Comparison of ENCODE assay signal across 28 mouse cellular contexts in the genomic region with DNA sequence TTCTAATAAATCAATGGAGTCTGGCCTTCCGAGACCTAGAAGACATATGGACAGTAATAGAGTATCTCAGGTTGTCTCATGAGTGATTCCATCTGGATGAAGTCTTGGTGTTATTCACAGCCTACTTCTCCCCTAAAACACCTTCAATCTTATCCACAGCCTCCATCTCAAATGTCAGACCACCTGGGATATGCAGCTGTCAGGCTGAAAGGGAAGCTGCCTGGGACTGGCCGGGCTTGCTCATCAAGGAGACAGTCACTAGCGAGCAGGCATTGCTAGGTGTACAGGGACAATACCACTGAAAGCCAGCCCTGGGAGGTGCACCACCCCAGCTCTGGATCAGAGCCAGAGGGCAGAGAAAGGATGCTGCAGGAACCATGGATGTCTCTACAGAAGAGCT.
DNase-seq lines count a peak whose midpoint lies in the region; ATAC-seq and TF ChIP-seq lines count a peak whose summit lies in the region.
"Had no signal": no experiment of that assay in that cellular context is flagged by ENCODE, and none has a peak within 500 bp of the region (broad histone marks: within the 10 kb centered on the region; RNA-seq: fewer than 3 reads in every experiment).

No protein-coding gene starts in this region.

- H3K27ac ChIP-seq in forebrain, embryonic 16.5 days (ENCODE audit: low read length) = no peak overlapping the region
- no peak overlapping the region for H3K27ac ChIP-seq in forebrain, postnatal 0 days (ENCODE audit: low read depth, low read length)
- no peak overlapping the region for H3K27ac ChIP-seq in kidney, embryonic 15.5 days
- H3K27ac ChIP-seq: embryonic facial prominence, embryonic 15.5 days; forebrain, embryonic 13.5 days; gastrocnemius, adult 2 months; heart, embryonic 13.5 days; liver, embryonic 14.5 days; macrophage; midbrain, embryonic 10.5 days; midbrain, embryonic 15.5 days; neural tube, embryonic 15.5 days; stomach, embryonic 15.5 days had no signal

- TF ChIP-seq CTCF in forebrain, postnatal 0 days (IDR thresholded peaks at IDR 0.05; ENCODE audit: low read depth) = no peak
- TF ChIP-seq CTCF in brain, embryonic 14.5 days (IDR thresholded peaks at IDR 0.05; ENCODE audit: borderline replicate concordance, extremely low read depth, insufficient read depth, insufficient read length) = no peak

- DNase-seq in forebrain, postnatal 0 days = no peak
- DNase-seq in kidney, adult 8-10 months = no peak
- DNase-seq in brain, adult 2 months (ENCODE audit: low read depth, low spot score) = peak; percentile 3
- peak; percentile 35 for DNase-seq in brain, embryonic 14.5 days (ENCODE audit: low read depth)
- DNase-seq: adrenal gland, postnatal 25 days; B cell, adult 2 months; cerebellum, adult 2 months; gastrocnemius, adult 2 months; gastrocnemius, postnatal 36 days; heart, postnatal 10 days; kidney, postnatal 14 days; liver; lung, adult 2 months; lung, postnatal 10 days; retina, postnatal 1 day; right cerebral cortex, postnatal 14 days had no signal

- no peak overlapping the region for H3K4me3 ChIP-seq in forebrain, embryonic 16.5 days (replicated peaks; ENCODE audit: low read length)
- no peak overlapping the region for H3K4me3 ChIP-seq in forebrain, postnatal 0 days (ENCODE audit: low read depth, low read length)
- no peak overlapping the region for H3K4me3 ChIP-seq in kidney, embryonic 15.5 days (replicated peaks)
- H3K4me3 ChIP-seq: embryonic facial prominence, embryonic 15.5 days; forebrain, embryonic 13.5 days; gastrocnemius, adult 2 months; heart, embryonic 13.5 days; midbrain, embryonic 10.5 days; midbrain, embryonic 15.5 days; neural tube, embryonic 15.5 days; stomach, embryonic 15.5 days had no signal

- H3K27me3 ChIP-seq in forebrain, embryonic 16.5 days (replicated peaks; ENCODE audit: control insufficient read depth, insufficient read depth, low read length) = no peaks in the 10 kb centered on the region
- H3K27me3 ChIP-seq in forebrain, postnatal 0 days (ENCODE audit: insufficient read depth, low read length) = no peaks in the 10 kb centered on the region
- no peaks in the 10 kb centered on the region for H3K27me3 ChIP-seq in kidney, embryonic 15.5 days
- H3K27me3 ChIP-seq: embryonic facial prominence, embryonic 15.5 days; forebrain, embryonic 13.5 days; heart, embryonic 13.5 days; midbrain, embryonic 15.5 days; neural tube, embryonic 15.5 days; stomach, embryonic 15.5 days had no signal

- no peak overlapping the region for H3K9ac ChIP-seq in forebrain, embryonic 16.5 days (replicated peaks; ENCODE audit: low read depth, low read length)
- H3K9ac ChIP-seq in forebrain, postnatal 0 days = no peak overlapping the region
- H3K9ac ChIP-seq in kidney, embryonic 15.5 days = no peak overlapping the region
- H3K9ac ChIP-seq: embryonic facial prominence, embryonic 15.5 days; forebrain, embryonic 13.5 days; heart, embryonic 13.5 days; liver, embryonic 14.5 days; midbrain, embryonic 15.5 days; neural tube, embryonic 15.5 days; stomach, embryonic 15.5 days had no signal

- no peaks in the 10 kb centered on the region for H3K36me3 ChIP-seq in forebrain, embryonic 16.5 days (ENCODE audit: control insufficient read depth, insufficient read depth)
- H3K36me3 ChIP-seq in forebrain, postnatal 0 days (ENCODE audit: insufficient read depth) = no peaks in the 10 kb centered on the region
- H3K36me3 ChIP-seq in kidney, embryonic 15.5 days = no peaks in the 10 kb centered on the region
- H3K36me3 ChIP-seq: embryonic facial prominence, embryonic 15.5 days; heart, embryonic 13.5 days; midbrain, embryonic 10.5 days; midbrain, embryonic 15.5 days; neural tube, embryonic 15.5 days; stomach, embryonic 15.5 days had no signal

- TF ChIP-seq POLR2A in brain, embryonic 14.5 days (IDR thresholded peaks at IDR 0.05; ENCODE audit: borderline replicate concordance, extremely low read depth, insufficient read depth, insufficient read length, poor library complexity, severe bottlenecking) = no peak

- ATAC-seq in forebrain, embryonic 16.5 days = 0 out of 2 replicates have a peak, but pooled peaks have one; percentile 8
- no peak for ATAC-seq in forebrain, postnatal 0 days
- ATAC-seq in kidney, embryonic 15.5 days (replicated peaks; ENCODE audit: low FRiP score) = peak; percentile 89
- ATAC-seq: forebrain, embryonic 13.5 days; intestine, embryonic 16.5 days; midbrain, embryonic 15.5 days had no signal

- WGBS in forebrain, embryonic 16.5 days = 45% methylated on average over 3 of the region's 3 CpGs
- WGBS in forebrain, postnatal 0 days = 57% methylated on average over 3 of the region's 3 CpGs
- WGBS in kidney, embryonic 15.5 days = 36% methylated on average over 3 of the region's 3 CpGs

- no peaks in the 10 kb centered on the region for H3K9me3 ChIP-seq in forebrain, embryonic 16.5 days (ENCODE audit: control insufficient read depth, low read length)
- H3K9me3 ChIP-seq in forebrain, postnatal 0 days (ENCODE audit: low read length) = no peaks in the 10 kb centered on the region
- H3K9me3 ChIP-seq in kidney, embryonic 15.5 days (replicated peaks) = no peaks in the 10 kb centered on the region
- H3K9me3 ChIP-seq: embryonic facial prominence, embryonic 15.5 days; forebrain, embryonic 13.5 days; heart, embryonic 13.5 days; midbrain, embryonic 10.5 days; midbrain, embryonic 15.5 days; neural tube, embryonic 15.5 days; stomach, embryonic 15.5 days had no signal

- H3K4me2 ChIP-seq in forebrain, embryonic 16.5 days (ENCODE audit: low read length) = no peak overlapping the region
- H3K4me2 ChIP-seq in forebrain, postnatal 0 days (ENCODE audit: low read depth) = no peak overlapping the region
- no peak overlapping the region for H3K4me2 ChIP-seq in kidney, embryonic 15.5 days
- H3K4me2 ChIP-seq: embryonic facial prominence, embryonic 15.5 days; forebrain, embryonic 13.5 days; heart, embryonic 13.5 days; midbrain, embryonic 15.5 days; neural tube, embryonic 15.5 days; stomach, embryonic 15.5 days had no signal

- H3K4me1 ChIP-seq in forebrain, embryonic 16.5 days (replicated peaks; ENCODE audit: control insufficient read depth, insufficient read depth, low read length) = peaks cover 4% of the 10 kb centered on the region; the same call in 1 of the 2 replicates
- H3K4me1 ChIP-seq in forebrain, postnatal 0 days (ENCODE audit: insufficient read depth) = no peaks in the 10 kb centered on the region
- H3K4me1 ChIP-seq in kidney, embryonic 15.5 days = peaks cover 3% of the 10 kb centered on the region; the same call in 1 of the 2 replicates
- H3K4me1 ChIP-seq: embryonic facial prominence, embryonic 15.5 days; heart, embryonic 13.5 days; neural tube, embryonic 15.5 days; stomach, embryonic 15.5 days had no signal

Comparison
In these comparisons a context has a peak if more than half of its experiments do, and no peak if none do; other contexts are left out.
1. DNase-seq: peak in brain, adult 2 months (single experiment) and brain, embryonic 14.5 days (single experiment); none in forebrain, postnatal 0 days (single experiment) and kidney, adult 8-10 months (0 of 2).